Mouse (Mus musculus): ENCODE data around the gene Esrrg.

Esrrg gene

DNA sequence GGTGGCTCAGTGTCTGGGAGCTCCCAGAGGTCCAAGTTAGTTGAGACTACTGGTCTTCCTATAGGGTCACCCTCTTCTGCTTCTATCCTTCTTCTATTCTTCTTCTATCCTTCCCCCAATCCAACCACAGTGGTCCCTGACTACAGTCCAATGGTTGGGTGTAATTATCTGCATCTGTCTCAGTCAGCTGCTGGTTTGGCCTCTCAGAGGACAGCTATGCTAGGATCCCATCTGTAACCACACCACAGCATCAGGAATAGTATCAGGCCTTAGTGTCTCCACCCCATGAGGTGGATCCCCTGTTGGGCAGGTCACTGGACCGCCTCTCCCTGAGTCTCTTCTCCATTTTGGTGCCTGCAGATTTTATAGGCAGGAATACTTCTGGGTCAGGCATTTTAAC is 600.4 kb downstream of the Esrrg start:
- in situ Hi-C loops (cut with MboI; ENCODE audit: low sequenced_read_pairs): no loop called here

DNA sequence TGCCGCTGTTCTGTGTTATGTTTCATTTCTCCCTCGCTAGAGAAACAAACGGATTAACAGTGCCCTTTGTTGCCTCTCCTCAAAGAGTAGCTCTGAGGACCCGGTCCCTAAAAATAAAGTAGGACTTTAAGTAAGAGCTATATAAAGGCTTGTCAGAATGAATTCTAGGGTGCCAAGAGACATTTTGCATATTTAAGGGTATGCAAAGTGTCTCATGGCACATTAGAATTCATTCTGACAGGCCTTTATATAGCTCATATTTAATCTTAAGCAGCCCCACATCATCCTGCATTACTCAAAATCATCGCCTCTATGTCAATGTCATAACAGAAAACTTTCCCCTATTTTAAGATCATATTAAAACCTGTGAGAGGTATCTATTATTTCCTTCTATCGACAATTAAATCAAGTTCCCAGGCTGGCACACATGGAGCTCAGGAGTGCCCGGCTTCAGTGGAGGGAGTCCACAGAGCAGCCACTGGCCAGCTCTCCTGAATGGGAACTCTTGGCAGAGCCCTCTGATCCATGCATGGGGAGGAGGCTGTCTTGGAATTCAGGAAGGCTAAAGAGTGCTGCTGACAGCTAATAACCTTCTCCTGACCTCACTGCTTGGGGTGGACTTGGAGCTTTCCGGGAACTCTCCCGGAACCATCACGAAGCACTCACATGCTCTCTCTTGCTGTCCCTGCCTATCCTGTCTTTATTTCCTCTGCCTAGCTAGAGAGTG is 606.5 kb downstream of the Esrrg start:
- in situ Hi-C loops (cut with MboI; ENCODE audit: low sequenced_read_pairs): no loop called here

DNA sequence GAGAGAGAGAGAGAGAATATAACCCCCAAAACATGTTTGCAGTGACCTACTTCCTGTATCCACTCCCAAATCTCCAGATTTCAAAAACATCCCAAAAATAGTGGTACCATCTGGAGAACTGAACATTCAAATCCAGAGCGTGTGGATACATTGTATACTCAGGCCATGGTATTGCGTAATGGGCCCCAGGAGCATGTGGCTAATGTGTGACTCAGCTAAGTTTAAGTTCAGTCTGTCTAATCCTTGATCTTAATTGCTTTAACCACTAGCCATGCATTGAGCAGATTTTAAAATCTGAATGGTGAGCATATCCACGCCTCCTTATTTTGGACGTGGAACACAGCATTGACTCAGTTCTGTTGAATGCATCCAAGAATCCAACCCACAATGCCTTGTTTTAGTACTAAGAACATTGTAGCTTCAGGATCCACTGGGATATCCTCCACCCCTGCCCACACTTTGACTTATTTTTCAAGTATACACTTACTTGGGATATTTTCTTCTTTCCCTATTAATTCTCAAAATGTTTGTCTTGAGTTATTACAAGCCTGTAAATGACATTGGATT is 612.7 kb downstream of the Esrrg start:
- in situ Hi-C loops (cut with MboI; ENCODE audit: low sequenced_read_pairs): no loop called here

DNA sequence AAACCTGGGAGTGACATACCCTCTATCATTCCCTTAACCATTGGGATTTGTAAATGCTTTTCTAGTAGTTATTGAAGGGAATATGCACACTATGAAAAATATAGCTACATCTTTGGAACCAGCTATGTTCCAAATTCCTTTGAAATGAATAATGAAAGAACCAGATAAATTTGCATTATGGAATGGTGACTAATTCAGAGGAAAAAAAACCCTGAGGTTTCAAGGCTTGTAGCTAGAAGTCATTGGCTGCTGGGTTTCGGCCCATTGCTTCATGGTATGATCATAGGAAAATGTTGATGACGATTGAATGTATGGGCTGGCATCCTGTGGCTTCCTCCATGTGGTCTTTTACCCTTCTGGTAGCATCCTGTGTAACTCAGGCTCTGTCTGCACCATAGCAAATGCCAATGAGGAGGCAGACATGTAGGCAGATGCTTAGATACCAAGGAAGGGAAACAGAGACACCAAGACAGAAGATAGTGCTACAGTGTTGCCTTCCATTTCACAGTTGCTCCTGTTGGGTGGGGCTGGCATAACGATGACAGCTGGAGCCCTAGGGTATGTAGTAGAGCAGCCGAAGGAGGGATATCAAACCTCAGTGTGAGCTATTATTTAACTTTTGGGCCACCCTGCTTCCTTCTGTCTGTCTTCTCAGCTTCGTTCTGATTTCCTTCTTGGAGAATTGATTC is 624.6 kb downstream of the Esrrg start:
- in situ Hi-C loops (cut with MboI; ENCODE audit: low sequenced_read_pairs): no loop called here

DNA sequence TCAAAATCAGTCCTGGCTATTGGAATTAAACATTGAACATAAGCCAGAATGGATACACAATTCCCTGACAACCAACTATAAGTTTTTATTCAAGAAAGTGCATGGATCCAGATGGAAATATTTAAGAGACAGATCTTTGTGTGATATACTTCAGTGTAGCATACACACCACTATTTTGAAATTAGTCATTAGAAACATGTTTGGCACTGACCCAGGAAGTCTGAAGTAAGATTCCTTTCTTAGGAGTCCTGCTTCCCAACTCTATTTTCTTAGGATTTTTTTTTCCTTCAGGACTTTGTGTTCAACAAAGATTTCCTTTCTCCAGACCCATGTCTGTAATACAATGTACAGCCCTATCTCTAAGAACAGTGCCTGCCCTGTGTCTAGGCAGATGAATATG is 630.0 kb downstream of the Esrrg start:
- in situ Hi-C loops (cut with MboI; ENCODE audit: low sequenced_read_pairs): no loop called here

DNA sequence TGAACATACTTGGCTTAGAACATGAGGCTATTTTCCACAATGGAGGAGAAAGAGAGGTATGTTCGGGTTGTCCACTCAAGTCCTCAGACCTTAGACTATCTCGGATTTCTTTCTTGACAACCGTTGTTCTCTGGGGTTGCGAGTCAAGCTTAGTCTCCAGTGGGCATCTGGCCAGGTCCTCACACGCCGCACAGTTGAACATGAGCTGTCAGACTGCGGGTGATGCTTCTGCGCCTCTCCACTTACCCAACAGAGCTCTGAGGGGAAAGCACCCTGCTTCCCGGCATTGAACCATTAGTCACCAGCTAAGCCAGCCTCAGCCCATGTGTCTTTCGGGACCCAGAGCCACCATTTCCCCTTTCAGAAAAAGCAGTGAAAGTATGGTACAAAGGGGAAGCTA is 633.2 kb downstream of the Esrrg start:
- in situ Hi-C loops (cut with MboI; ENCODE audit: low sequenced_read_pairs): no loop called here

DNA sequence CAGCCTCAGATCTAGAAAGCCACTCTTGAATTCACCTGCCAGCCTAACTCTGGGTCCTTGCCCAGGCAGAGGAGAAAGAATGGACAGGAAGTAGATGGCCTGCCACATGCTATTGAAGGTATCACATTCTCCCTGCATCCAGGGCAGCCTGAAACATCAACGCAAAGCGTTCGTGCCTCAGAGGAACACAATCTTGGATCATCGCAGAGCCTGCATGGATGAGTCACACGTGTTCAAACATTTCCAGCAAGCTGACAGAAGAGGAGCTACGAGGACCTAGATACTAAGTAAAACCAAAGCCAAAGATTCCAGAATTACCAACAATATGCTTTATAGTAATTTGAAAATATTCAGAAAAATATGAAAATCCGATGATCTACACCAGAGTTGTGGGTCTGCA is 648.9 kb downstream of the Esrrg start:
- in situ Hi-C loops (cut with MboI; ENCODE audit: low sequenced_read_pairs): no loop called here

DNA sequence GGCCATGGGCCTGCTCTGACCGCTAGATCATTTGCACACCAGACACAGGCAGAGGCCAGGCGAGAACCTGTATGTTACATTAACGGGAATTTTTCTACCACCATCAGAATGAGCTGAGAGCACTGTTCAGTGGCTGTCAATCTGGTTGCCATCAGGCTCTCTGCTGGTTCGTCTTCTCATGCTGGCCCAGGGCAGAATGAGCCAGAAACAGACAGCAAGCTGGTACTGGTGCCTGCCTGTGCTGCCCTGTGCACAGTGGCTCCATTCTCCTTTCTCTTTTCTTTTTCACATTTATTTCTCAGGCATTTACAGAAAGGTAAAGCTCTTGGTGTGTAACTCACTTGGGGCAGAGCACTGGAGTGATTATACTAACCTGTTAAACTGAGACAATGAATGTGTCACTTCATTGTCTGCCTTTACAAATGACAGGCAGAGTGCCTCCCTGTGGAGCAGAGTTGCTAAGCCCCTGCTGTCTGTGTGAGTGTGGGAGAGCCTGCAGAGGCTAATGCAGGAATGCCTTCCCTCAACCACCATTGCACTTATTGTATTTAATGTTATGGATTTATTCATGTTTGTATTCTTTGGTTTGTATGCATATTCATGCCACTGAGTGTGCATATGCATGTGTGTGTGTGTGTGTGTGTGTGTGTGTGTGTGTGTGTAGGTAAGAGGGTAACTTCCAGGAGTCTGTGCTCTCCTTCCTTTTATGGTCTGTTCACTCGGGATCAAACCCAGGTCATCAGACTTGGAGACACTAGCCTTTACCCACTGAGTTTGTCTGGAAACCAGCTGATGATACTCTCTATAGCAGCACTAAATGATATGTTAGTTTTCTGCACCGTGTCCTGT is 651.9 kb downstream of the Esrrg start:
- in situ Hi-C loops (cut with MboI; ENCODE audit: low sequenced_read_pairs): no loop called here

DNA sequence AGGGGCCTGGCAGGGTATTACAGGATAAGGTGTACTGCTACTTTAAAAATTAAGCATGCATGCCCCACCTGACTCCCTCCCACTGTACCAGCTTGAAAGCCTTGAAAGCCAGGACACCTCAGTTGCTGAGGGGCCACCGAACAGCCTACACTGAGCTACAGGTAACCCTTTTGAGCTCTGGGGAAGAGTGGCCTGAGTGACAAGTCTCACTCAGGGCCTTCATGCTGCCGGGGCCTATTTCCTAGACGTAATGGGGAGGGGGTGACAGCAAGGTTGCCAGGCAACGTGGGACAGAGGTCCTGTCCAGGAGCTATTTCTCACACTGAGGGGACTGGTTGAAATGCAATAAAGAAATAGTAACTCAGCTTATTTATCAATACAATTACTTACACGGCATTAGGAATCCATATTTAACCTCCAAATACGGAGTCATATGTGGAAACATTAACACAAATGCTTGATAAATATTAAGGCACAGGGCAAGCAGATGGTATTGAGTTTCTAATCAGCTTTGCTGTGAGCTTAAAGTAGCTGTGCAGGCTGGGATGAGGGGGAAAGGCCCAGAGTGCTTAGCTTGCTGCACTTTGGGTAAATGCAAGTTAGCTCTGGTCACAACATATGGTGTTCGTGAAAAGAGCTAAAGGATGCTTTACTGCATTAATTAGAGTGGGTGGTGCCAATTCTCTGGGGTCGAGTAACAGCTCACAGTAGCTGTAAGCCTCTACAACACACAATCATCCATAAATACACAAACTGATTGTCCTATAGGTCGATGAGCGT is 653.5 kb downstream of the Esrrg start, which contains the start of gene Ush2a:
Ush2a (plus strand) TSS at position 121 of the 780 bp plus-strand sequence.
- in situ Hi-C loops (cut with MboI; ENCODE audit: low sequenced_read_pairs): no loop called here

Data from CH12F3 (cell line).